Mouse (Mus musculus): ENCODE measurements around the gene Pigl.

Pigl gene

DNA sequence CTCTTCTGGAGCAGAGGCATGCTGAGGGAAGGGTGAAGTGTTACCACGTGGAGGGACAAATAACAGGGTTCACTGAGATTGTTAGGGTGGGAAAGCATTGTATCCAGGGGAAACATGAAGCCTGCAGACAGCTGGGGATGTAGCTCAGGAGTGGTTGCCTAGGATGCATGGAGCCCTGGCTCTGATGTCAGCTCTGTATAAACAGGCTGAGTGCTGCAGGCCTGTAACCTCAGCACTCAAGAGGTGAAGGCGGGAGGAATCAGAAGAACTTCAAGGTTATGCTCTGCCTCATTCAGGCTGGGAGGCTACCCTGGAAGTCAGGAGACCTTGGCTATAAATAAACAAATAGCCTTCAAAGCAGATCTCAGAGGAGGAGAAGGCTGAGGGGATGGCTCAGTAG is 60.7 kb downstream of the Pigl start:
- 55% methylated on average over 2 of the region's 2 CpGs for WGBS

DNA sequence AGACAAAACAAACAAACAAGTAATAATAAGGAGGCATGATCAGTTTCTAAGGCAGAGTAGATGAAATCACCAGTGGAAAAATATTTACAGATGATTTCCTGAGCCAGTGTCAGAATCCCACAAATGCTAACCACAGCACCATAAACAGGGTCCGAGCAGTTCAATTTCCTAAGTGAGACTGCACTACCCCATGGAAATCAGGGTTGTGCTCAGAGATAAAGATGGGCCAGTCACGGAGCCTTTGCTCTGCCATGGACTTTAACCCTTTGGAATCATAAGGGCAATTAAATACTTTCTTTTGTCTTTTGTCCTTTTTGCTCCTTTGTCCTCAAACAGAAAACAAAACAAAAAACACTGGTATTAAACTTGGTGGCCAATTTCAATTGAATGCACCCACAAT is 64.0 kb downstream of the Pigl start:
- WGBS = 80% methylated on average over 2 of the region's 2 CpGs

DNA sequence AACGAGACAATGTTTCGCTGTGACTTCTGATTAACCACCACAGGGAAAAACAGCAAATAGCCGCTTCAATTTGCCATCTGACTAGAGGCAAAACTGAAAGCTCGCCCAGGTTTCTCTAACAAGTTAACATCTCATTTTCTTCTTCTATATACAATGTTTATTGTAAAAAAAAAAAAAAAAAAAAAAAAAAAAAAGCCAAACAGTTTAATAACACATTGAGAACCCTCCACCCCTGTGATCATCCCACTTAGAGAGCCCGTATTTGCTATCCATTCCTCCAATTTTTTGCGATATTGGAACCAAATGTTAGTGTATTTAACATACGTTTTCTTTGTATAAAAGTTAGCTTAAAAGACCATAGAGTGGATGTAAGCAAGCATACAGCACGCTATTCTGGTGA is 78.8 kb downstream of the Pigl start:
- 75% methylated on average over 8 of the region's 8 CpGs for WGBS

DNA sequence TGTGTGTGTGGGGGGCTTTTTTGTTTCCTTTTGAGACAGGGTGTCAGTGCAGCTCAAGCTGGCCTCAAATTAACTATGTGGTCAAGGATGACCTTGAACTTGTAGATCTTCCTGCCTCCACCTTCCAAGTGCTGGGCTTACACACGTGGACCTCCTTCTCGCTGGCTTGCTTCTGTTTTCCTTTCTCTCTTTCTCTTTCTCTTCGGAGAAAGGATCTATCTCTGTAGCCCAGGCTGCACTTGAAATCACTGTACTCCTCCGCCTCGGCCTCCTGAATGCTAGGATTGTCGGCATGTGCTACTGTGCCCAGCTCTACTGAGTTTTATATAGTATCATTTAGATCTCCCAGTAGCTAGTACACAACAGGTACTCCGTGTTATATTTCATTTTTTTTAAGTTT is 79.3 kb downstream of the Pigl start:
- WGBS = 35% methylated on average over 7 of the region's 7 CpGs

DNA sequence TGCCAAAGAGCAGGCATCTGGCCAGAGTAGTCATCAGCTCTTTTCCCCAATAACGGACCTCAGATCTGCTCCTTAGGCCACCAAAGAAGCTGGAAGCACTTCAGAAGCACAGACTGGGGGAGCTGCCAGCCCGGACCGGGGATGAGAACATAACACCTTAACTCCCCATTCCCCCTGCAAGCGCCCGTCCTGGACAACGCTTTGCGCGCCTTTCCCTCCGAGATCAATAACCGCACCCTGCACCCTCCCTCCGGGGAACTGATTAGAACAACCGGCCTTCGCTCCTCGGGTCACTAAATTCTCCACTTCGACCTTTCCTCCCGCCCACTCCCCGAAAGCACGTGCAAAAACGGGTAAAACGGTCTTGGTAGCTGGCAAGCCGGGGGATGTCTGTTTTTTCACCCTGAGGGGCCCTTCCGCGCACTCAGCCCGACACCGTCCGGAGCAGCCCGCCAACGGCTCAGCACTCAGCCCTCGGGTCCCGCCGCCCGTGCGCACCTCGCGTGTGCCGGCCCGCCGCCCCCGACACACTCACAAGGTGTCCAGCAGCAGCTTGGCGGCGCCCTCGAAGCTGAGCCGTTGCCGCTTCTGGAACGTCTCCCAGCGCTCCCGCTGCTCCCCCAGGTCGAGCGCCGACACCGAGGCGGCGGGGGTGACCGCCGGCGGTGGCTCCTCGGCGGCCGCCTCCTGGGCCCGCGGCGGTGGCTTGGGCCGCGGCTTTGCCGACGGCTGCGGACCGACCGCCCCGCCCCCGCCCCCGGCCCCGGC is 80.2 kb downstream of the Pigl start:
- under 1% methylated on average over 72 of the region's 73 CpGs for WGBS

DNA sequence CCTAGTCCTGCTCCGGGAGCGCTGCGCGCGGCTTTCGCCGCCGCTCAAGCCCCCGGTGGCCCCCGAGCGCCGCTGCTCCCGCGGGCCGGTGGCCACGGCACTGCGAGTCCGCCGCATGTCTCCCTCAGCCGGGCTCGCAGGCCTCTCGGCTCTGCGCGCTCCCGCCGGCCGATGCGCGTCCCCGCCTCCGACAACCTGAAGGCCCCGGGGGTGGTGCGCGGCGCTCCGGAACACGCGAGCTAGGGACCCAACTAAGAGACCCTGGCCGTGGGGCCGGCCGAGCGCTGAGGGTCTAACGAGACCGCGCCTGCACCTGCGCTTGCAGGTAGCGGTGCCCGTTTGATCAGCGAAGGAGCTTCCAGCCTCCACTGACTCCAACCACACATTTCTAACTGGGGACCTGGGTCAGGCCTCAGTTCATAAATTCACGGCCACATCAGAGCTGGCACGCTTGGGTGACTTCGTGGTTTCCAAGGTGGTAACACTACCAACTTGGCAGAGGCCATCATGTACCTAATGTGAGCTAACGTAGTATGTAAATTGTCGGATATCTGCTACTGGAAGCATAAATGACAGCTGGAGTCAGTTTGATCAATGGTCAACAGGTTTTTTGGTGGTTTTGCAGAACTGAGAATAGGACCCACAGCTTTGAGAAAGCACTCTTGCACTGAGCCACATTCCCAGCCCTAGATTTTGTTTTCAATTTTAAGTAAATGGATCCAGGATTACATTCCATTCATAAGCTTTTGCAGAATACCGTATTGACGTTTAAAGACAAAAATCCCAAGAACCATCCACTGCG is 81.0 kb downstream of the Pigl start, which contains the start of gene Cenpv:
Gene Cenpv (minus strand): TSS at position 173 of the 802 bp plus-strand sequence.
- WGBS = 6% methylated on average over 57 of the region's 57 CpGs

DNA sequence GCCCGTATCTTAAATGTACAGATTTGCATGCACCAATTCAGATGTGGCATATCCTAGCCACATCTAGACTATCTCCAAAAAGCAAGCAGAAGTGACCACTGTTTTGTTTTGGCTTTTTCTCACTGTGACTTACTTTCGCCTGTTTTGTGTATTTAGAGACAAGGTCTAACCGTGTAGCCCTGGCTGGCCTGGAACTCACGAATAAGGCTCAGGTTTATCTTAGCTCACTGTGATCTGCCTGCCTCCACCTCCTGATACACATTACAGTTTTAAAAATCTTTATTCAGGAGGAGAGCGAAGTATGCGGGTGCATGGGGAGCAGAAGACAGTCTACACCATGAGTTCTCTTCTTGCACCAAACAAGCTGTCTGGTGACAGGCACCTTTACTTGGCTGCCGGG is 81.9 kb downstream of the Pigl start:
- 93% methylated on average over 7 of the region's 7 CpGs for WGBS

DNA sequence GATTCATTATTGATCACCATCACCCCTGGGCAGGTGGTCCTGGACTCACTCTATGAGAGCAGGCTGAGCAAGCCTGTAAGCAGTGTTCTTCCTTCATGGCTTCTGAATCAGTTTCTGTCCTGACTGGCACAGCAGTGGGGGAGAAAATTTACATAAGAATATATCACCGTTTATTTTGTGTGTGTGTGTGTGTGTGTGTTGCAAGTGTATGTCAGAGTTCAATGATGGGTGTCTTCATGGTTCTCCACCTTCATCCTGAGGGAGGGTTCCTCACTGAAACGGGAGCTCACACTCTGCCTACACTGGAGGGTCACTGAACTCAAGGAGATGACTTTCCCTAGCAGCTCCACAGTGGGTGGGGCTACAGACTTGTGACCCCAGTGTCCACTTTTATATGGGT is 82.7 kb downstream of the Pigl start:
- 65% methylated on average over 2 of the region's 2 CpGs for WGBS

DNA sequence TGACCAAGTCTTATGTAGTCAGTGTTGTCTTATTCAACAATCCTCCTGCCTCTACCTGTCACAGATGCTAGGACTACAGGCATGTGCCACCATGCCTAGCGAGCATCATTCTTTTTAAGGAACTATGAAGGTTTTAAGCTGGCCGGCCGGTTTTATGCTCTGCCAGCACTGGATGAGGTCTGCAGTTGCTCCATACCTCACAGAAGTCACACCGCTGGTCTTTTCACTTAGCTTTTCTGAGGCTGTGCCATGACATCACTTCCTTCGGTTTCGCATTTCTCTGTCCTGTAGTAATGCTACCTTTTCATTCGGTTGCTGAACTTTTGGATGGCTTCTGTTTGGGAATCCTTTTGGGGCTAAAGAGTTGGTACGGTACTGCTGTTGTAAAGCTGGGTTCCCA is 83.3 kb downstream of the Pigl start:
- 86% methylated on average over 8 of the region's 8 CpGs for WGBS

DNA sequence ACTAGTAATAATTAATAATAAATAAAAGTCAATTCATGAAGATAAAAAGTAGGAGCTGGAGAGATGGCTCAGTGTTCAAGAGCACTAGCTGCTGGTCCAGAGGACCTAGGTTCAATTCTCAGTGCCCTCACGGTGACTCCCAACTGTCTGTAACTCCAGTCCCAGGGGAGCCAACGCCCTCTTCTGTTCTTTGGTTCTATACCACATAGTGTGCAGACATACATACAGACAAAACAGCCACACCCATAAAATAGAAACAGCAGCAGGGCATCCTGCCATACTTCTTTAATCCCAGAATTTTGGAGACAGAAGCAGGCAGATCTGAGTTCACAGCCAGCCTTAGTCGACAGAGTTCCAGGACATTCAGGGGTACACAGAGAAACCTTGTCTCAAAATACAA is 85.7 kb downstream of the Pigl start:
- 83% methylated on average over 3 of the region's 3 CpGs for WGBS

DNA sequence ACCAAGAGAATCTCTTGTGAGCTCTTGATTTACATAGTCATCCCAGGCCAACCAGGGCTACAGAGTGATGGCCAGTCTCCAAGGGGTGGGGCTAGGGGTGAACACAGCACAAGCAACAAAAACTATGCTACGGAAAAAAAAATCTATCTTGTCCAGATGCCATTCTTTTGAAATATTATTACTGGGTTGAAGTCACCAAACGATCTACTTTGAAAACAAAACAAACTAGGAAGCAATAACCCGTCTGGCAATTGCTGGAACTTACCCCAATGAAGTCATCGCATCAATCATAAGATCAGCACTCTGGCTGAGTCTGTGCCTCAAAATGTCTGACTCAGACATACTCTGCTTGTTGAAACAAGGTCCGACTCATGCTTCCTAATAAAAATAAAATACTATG is 91.5 kb downstream of the Pigl start:
- WGBS = under 1% methylated on average over 5 of the region's 5 CpGs

DNA sequence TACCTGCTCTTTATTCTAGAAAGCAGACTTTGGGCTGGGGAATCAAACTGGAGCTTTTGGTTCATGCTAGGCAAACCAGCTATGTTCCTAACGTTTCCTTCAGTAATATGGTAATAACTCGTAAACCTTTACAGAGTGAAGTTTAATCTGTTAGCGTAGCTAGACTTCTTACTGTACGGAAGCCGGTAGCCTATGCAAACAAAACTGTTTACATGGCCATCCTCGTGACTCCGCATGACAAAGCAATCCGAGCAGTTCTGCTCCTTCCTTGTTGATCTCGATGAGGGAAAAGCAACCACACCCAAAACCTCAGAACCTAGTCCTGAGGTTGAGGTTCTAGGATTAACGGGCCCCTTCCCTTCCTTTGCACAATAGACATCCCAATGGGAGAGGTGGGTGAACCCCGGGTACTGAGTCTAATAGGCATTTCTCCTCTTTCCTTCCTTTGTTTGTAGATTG is 92.0 kb downstream of the Pigl start:
- WGBS = under 1% methylated on average over 11 of the region's 11 CpGs

DNA sequence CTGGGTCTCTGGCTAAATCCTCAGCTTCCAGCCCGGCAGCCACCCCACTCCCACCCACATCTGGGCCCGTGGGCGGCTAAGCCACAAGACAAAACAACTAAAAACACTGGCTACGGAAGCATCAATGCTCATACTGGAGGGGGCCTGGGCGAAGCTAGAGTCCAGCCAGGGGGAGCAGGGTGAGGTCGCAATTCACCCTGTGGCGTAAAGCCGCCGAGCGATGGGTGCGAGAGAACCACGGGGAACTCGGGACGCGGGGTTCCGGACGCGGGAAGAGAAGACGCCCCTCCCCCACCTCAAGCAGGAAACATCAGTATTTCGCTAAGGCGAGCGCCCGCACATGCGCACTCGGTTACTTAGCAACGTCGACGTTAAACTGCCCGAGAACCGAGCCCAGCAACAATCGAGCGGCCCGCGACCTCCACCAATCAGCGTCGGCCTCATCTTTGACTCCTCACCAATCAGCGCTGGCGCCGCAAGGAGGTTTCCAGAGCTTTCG is 92.5 kb downstream of the Pigl start, which contains the start of gene Ubb:
Gene Ubb (plus strand): TSS at position 445 of the 499 bp plus-strand sequence.
- WGBS = under 1% methylated on average over 40 of the region's 40 CpGs

DNA sequence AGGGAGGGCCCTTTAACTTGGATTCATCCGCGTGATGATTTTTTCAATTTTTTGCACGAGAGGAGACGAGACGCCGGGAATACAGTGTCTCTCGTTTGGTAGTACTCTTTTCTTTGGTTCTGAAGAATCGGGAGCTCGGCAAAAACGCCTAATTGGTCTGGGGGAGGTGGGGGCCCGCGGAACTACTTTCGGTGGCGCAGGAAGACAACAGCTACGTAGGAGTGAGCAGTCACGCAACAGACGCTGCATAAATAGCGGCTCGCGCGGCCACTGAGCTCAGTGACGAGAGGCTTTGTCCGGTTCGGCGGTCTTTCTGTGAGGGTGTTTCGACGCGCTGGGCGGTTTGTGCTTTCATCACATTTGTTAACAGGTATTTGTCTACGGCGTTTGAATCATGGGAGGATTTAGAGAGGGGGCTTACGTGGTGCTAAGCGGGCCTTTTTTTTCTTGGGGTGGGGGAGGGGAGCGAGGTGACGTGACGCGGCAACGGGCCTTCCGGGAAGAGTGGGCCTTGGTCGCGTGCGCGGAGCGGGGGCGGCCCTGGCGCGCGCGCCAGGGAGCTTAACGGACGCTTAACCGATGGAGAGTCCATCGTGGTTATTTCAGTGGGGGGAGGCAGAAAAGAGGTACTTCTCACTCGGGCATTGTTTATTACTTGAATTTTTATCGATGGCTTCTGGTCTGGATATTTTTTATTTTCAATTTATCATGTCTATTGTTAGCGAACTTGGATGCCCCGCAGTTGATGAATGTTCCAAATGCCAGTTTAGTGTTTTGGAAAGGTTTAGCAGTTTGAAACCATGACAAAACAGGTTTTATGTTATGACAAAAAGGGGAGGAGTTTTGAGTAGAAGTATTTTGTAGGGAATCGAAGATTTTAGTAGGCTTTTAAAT is 93.2 kb downstream of the Pigl start:
- WGBS = under 1% methylated on average over 57 of the region's 58 CpGs

DNA sequence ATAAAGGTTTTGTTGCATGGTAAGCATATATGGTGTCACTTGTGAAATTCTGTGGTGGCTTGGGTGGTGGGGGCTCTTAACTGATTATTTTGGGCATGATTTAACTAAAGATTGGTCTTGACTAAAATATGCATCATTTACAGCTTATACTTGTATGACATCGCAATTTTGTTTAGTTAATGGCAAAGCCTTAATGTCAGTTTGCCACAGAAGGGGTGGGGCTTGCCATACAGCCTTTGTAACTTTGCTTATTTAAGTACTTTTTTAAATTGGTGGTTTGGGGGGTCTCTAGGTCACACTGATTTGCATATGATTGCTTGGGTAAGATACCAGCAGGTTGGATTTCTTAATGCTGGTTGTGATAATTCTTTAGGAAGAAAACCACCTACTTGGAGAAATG is 94.9 kb downstream of the Pigl start:
- WGBS = 6% methylated on average over 1 of the region's 1 CpGs

DNA sequence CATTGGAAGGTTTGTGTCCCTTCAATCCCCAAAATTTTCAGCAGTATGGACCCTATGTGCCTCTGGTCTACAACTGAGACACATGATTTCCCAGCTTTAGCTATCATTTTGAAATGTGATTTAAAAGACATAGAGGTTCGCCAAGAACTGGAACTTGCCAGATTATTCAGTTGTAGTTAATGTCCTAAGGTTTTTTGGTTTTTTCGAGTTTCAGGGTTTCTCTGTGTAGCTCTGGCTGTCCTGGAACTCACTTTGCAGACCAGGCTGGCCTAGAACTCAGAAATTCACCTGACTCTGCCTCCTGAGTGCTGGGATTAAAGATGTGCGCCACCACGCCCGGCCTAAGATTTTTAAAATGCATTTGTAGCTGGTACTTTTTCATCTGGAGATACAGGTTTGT is 95.4 kb downstream of the Pigl start:
- WGBS = 61% methylated on average over 5 of the region's 5 CpGs

DNA sequence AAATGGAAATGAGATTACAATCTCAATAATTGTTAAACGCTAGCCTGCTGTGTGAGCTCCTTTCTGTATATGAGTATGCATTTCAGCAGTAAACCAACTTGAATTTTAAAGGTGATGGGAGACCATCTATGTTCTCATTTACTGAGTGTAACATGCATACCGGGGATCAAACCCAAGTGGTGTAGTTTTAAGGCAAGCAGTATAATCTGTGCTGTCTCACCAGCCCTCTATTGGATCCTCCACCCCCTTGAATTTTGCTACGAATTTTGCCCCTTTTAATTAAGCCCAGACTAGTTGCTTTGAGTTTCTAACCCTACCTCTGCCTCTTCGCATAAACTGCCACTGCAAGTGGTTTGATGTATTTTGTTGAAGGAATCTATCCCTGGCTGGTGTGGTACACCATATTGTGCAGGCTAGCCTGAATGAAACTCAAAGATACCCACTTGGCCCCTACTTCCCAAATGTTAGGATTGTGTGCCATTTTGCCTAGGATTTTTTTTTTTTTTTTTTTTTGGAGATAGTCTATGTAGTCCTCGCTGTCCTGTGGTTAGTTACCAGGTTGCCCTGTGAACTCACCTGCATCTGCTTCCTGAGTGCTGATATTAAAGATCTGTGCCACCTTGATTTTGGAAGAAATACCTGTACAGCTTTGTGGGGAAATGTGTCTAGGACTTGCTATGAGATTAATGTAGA is 96.0 kb downstream of the Pigl start:
- WGBS = 54% methylated on average over 5 of the region's 5 CpGs

DNA sequence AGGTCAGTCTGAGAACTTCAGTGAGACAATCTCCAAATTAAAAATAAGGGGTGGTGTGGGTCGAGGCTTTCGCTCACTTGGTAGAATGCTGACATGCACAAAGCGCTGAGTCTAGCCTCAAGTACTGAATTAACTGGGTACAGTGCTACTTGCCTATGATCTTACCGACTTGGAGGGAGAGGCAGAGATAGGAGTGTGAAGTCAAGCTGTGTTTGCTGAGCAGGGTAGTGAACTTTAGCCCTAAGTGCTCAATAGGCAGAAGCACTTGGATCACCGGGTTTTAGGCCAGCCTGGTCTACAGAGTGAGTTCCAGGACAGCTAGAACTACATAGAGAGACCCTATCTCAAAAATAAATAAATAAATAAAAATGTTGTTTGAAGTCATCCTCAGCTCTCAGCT is 98.9 kb downstream of the Pigl start:
- 73% methylated on average over 5 of the region's 5 CpGs for WGBS

DNA sequence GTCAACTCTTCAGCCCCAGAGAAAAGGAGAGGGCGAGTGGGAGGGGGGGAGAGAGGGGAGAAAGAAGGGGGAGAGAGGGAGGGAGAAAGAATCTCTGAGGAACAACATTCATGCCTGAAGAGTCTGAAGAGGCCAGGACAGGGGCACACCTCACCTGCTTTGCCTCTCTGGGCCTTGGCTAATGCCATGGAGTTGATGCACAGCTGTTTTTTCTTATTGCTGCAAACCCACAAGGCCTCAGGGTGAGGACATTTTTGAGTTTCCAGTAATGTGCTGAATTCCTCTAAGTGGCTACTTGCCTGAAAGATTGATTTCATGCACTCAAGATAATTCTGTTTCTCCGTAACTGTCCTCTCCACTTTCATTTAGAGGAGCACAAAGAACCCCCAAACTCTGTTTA is 99.9 kb downstream of the Pigl start:
- 81% methylated on average over 2 of the region's 2 CpGs for WGBS

DNA sequence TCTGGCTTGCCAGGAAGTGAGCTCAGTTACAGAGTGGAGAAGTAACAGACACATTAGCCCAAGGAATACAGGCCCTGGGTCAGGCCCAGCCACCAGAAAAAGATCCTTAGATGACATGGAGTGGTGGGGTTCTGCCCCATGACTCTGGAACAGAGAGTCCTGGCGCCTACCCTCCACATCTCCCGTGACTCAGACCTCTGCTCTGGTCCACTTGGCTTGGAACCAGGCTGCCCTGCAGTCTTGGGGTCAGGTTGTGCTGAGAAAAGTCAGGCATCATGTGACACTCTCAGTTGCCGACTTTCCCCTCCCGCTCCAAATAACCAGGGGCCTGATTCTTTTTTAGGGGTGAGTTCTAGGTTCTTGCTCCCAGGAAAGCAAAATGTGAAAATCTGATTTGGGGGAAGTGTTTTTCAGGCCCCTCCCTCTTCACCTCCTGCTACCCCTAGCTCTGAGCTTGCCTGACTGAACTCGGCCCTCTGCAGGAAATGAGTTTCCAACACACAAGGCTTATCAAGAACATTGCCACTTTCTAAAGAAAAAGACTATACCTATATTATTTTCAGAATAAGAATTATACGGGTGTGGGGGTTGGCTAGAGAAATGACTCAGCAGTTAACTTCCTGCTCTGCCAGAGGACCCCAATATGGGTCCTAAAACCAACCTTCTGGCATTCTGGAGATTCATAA is 100.8 kb downstream of the Pigl start:
- 59% methylated on average over 6 of the region's 6 CpGs for WGBS
